Mouse (Mus musculus) spleen, postnatal 10 days (tissue): ENCODE results near the gene Micu2.

ENCODE experiments used
- DNase-seq, 2 experiments: peaks; one replicate each; pipeline ENCODE4 v3.0.0; 2021 to 2022; ENCODE audit warnings: low spot score in 2 of 2

The Micu2 gene

GRCm38 (mm10) chr14:57998526-57999401 is at the start of gene Micu2:
Gene Micu2 (minus strand): TSS chr14:57999262.
- peak; percentile 68 to 91 for DNase-seq

DNA sequence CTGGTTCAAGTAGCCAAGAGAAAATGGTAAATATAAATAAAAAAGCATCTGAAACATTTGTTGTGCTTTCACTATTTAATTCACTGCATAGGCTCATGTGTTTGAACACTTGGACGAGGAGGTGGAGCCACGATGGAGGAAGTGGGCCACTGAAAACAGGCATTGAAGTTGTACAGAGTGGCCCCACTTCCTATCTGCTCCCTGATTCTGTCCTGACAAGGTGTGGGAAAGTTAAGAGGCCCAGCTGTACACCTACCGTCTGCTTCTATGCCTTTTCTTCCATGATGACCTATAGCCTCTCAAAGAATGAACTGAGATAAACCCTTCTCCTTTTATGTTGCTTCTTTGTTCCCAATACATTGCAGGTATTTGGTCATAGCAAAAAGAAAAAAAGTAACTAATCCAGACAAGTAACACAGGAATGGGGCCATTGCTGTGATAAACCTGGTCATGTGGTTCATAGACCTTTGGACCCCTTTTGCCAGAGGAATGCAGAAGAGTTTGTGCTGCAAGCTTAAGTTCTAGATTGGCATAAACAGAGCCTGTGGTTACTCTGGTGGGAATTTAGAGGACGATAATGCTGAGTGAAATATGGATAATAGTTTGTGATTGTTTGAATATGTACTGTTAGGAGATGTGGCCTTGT is 47.7 kb upstream of the Micu2 start:
- no peak for DNase-seq

DNA sequence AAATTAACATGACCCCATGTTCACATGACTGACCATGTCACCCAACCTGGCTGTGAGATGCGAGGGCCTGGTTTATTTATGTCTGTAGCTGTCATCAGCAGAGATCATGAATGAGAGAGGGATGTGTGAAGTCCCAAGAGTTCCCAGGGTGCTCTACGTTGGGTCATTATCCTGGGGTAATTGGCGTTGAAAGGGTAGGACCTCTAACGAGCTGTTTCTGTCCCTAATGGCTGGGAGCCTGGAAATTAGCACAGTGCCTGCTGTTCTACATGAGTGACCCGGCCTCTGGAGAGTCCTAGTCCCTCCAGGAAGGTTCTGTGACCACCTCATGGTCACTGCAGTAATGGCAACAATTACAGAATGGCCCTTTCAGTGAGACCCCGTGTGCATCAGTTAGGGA is 37.1 kb upstream of the Micu2 start:
- no peak for DNase-seq

DNA sequence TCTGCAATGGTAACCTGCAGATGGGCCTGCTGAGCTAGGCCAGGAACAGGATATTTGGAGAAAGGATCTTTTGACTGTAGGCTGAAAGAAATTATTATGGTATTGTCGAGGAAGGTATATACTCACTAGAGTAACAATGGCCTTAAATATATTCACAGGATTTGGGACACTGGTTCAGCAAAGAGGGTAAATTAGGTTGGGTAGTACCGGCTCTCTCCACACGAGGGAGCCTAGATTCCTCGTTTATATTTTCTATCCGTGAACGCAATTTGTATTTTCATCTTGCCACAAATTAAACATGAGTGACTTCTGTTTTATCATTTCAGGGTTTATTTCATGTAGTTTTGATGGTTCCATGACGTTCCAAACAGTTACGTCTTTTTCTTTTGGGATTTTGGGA is 35.5 kb upstream of the Micu2 start:
- DNase-seq: peak; percentile 18 to 63

DNA sequence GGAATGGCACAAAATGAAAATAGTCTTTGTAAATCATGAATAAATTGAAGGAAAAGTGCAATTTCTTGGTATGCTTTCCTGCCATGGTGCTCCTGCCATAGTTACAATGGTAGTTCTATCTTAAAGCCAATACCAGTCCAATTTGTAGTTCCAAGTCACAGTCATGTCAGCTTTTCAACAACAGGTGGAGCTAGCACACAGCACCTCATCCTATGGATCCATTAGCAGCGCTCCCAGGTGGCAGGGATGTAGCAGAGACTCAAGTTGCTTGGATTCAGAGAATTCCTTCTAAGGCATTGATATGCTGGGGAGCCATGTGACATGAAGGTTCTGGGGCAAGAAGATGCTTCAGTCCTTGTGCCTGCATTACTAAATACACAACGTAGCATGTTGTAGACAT is 19.8 kb upstream of the Micu2 start:
- DNase-seq: no peak

- DNase-seq: no peak
Measured at GRCm38 (mm10) chr14:58003852-58004251, 4.8 kb upstream of the Micu2 start.

DNA sequence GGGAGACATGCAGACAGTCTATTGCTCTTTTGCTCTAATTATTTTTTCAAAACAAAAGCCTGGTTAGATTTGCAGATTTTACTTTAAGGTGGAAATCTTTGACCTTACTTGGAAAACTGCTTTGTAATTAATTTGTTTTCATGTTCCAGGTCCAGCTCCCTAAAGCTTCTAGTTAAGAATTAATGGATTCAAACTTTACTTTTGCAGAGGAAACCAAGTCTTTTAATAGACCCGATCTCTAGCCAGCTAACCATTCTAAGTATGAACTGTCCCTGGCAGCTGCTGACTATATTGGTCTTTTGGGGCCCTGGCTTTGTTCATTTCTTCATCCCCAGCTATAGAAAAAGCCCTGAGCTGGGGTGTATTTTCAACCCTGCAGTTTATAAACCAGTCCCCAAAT is 3.1 kb upstream of the Micu2 start:
- DNase-seq: no peak

DNA sequence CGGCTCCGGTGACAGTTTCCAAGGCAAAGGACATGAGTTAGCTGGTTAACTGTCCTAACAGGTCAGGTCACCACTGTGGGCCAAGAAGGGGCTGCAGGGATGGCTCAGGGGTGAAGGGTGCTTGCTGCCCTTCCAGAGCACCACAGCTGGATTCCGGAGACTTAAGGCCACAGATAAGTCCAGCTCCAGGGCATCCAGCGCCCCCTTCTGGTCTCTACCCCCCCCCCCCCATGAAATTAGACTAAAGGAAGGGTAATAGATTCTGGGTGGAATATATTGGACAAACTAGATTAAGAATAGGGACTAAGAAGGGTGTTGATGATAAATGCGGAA is 306 bp upstream of the Micu2 start:
- no peak for DNase-seq

DNA sequence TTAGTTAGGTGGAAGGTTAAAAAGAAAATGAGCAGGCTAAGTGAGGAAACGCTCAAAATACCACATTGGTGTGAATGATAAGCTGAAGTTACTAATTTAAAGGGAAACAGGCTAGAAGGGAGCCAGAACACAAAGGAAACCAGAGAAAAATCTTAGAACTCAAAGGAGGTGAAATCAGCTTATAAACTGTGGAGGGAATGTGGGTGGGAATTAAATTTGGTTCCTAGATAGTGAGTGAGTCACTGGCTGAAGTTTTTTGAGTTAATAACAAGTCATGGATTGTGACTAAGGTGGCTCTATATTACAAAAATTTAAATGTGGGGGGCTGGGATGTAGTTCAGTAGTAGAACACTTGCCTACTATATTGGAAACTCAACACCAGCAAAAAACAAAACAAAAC is 1.6 kb downstream of the Micu2 start:
- DNase-seq: no peak

DNA sequence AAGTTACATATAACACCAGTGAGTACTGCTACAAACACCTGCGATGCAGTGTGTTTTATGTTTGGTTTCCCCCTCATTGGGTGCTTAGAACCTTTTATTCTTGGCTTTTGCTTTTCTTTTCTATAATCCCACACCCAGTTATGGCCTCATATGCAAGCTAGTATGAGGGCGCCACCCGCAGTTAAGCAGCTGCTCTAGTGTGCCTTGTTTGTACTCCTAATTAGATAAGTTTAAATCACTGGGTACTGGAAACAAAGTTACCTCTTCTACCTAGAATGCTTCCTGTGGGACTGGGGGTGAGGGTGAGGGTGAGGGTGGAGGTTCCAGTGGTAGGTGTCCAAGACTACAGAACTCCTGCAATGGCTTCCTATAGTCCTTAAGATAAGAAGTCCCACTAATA is 2.9 kb downstream of the Micu2 start:
- DNase-seq: peak in 1 of 2 experiments; percentile 19

DNA sequence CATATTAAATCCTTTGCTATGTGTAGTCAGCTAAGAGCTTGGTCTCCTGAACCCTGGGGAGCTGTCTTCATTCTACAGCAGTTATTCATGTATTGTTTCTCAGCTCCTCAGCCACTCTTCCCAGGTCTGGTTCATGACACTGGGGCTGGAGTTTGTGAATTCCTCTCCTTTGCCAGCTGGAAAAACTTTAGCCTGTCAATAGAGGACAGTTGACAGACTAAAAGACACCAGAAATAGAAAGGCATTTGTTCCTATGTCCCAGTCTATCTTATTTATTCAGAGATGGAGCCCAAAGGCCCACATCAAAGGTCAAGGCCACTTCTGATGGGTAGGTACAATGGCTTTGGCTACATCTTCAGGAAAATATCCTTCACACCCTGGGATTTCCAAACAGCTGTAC is 7.3 kb downstream of the Micu2 start:
- DNase-seq: no peak

DNA sequence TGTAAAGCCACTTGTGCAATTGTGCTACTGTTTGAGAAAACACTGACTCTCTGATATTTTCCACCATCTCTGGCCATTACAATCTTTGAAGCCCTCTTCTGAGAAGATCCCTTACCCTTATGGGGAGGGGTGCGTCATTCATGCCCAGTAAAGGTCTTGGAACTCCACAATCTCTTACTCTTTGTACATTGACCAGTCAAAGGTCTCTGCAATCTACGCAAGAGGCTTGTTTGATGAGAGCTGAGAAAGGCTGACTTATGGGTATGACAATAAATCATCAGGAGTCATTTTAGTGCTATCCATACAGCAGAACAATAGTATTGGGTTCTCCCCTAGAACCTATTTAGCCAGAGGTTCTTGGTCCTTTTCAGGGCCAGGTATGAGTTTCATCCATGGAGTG is 9.9 kb downstream of the Micu2 start:
- no peak for DNase-seq

DNA sequence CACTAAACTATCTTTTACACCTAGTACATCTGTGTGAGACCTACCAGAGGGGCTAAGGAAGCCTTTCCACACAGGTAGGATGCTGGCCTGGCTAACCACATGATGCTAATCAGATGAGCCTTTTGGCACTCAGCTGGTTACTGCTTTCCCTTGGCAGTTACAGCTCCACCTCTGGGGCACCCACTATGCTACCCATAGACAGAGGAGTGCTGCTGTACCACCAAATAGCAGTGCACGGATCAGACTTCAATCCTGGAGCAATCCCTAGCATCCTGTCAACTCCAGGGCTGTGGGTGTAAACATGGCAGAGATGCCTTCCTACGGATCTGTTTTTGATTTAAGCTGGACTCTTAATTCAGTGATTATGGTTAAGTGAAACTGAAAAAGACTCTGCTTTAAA is 13.3 kb downstream of the Micu2 start:
- DNase-seq: no peak

- no peak for DNase-seq
Measured at GRCm38 (mm10) chr14:57982450-57982849, 16.6 kb downstream of the Micu2 start.

GRCm38 (mm10) chr14:57981720-57982418 is 17.2 kb downstream of the Micu2 start:
- no peak for DNase-seq

DNA sequence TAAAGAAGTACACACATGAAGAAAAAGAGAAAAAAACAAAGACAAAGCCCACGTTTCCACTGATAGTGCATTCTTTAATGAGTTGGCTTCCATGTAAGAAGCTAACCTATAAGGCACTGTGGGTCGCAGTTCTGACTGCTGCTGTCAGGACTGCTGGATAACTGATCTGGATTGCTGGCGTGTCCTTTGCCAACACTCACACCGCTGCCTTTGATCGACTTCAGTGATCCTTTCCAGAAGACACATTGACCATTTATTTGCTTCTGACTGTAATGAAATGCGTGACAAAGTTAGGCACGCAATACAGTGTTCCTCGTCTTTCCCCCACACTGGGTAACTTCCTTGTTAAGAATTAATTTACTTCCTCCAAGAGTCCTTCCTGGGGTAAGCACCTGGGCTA is 18.3 kb downstream of the Micu2 start:
- no peak for DNase-seq

DNA sequence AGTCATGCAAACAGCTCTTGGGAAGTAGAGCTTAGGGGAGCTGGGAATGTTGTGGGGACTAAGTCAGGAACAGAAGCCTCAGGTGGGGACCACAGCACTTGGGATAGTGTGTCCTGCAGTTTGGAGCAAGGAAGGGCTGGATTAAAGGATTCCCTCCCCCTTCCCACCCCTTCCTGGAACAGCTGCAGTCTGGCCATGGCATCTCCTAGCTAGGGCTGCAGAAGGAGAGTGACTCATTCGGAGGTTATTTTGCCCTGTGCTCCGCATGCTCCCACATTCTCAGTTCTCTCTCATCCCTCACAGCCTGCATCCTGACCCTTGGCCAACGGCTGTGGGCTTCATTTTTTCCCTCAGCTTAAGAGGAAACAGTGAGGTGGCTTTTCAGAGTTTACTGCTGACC is 18.9 kb downstream of the Micu2 start:
- no peak for DNase-seq

- DNase-seq: no peak
Measured at GRCm38 (mm10) chr14:57978144-57978543, 20.9 kb downstream of the Micu2 start.

DNA sequence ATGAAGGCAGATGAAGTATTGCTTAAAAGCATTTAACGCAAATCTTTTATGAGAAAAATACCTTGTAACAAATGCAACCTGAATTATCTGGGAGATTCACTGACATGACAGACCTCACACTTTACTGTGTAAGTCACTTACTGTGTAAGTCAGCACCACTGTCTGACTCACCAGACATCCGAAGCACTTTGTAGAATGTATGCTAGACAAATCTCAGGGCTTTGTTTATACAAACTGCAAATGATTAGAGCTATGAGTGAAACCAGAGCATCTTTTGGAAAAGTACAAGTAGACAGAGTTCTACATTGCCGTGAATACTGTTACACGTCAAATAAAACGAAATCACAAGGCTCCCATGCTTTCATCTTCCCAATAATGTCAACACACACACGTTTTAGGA is 23.4 kb downstream of the Micu2 start:
- DNase-seq: no peak

- no peak for DNase-seq
Measured at GRCm38 (mm10) chr14:57971986-57972525, 27.0 kb downstream of the Micu2 start.

GRCm38 (mm10) chr14:57968873-57969272 is 30.2 kb downstream of the Micu2 start:
- peak in 1 of 2 experiments; percentile 18 for DNase-seq

GRCm38 (mm10) chr14:57967080-57967797 is 31.8 kb downstream of the Micu2 start:
- DNase-seq: peak in 1 of 2 experiments; percentile 61
